Mouse (Mus musculus): Measurements from ENCODE around the gene Rac2. TPM values are rescaled to one million over a fixed set of nuclear protein-coding genes. Genes with fewer than 3 reads are reported as not detected.

The Rac2 gene
- polyA plus RNA-seq, 1 experiment = 136 TPM

GRCm38 (mm10) chr15:78571554-78572269, 871 bp downstream of the Rac2 start:
- peak overlapping the region; percentile 63 for H3K4me3 ChIP-seq (ENCODE audit: low read depth, low read length)
- H3K27ac ChIP-seq (ENCODE audit: insufficient read depth, low read depth, low read length) = peak overlapping the region; percentile 75
- no peak for TF ChIP-seq POLR2A (IDR thresholded peaks at IDR 0.05; ENCODE audit: low read depth, low read length)
- H3K36me3 ChIP-seq (ENCODE audit: control insufficient read depth, insufficient read depth, low read length) = no peaks in the 10 kb centered on the region
- H3K4me1 ChIP-seq (ENCODE audit: control insufficient read depth, insufficient read depth, insufficient read length, low read length) = 0 out of 2 replicates have a peak, but pooled peaks cover 6% of the 10 kb centered on the region
- 24% methylated on average over 16 of the region's 16 CpGs for WGBS
- H3K27me3 ChIP-seq (ENCODE audit: control insufficient read depth, insufficient read depth, low read length) = no peaks in the 10 kb centered on the region

- H3K4me3 ChIP-seq (ENCODE audit: low read depth, low read length) = no peak overlapping the region
- WGBS = 93% methylated on average over 5 of the region's 5 CpGs
- TF ChIP-seq CTCF (IDR thresholded peaks at IDR 0.05; ENCODE audit: extremely low read depth, insufficient read length, insufficient replicate concordance, low read depth, low read length) (no peak), POLR2A (IDR thresholded peaks at IDR 0.05; ENCODE audit: low read depth, low read length) (no peak)
- no peaks in the 10 kb centered on the region for H3K27me3 ChIP-seq (ENCODE audit: control insufficient read depth, insufficient read depth, low read length)
- peaks cover 6% of the 10 kb centered on the region; the same call in 1 of the 2 replicates for H3K4me1 ChIP-seq (ENCODE audit: control insufficient read depth, insufficient read depth, insufficient read length, low read length)
- no peaks in the 10 kb centered on the region for H3K36me3 ChIP-seq (ENCODE audit: control insufficient read depth, insufficient read depth, low read length)
- no peak overlapping the region for H3K27ac ChIP-seq (ENCODE audit: insufficient read depth, low read depth, low read length)
Measured at GRCm38 (mm10) chr15:78570170-78570569, 2.4 kb downstream of the Rac2 start.

GRCm38 (mm10) chr15:78567608-78568120, 4.9 kb downstream of the Rac2 start:
- peaks cover 5% of the 10 kb centered on the region for H3K4me1 ChIP-seq (ENCODE audit: control insufficient read depth, insufficient read depth, insufficient read length, low read length)
- H3K27me3 ChIP-seq (ENCODE audit: control insufficient read depth, insufficient read depth, low read length) = no peaks in the 10 kb centered on the region
- H3K36me3 ChIP-seq (ENCODE audit: control insufficient read depth, insufficient read depth, low read length) = no peaks in the 10 kb centered on the region
- no peak overlapping the region for H3K27ac ChIP-seq (ENCODE audit: insufficient read depth, low read depth, low read length)
- WGBS = 68% methylated on average over 9 of the region's 9 CpGs
- TF ChIP-seq CTCF (IDR thresholded peaks at IDR 0.05; ENCODE audit: extremely low read depth, insufficient read length, insufficient replicate concordance, low read depth, low read length) (no peak), POLR2A (IDR thresholded peaks at IDR 0.05; ENCODE audit: low read depth, low read length) (no peak)
- H3K4me3 ChIP-seq (ENCODE audit: low read depth, low read length) = no peak overlapping the region

GRCm38 (mm10) chr15:78564764-78565435, 7.7 kb downstream of the Rac2 start:
- WGBS = 68% methylated on average over 11 of the region's 11 CpGs
- no peak overlapping the region for H3K27ac ChIP-seq (ENCODE audit: insufficient read depth, low read depth, low read length)
- no peak for TF ChIP-seq POLR2A (IDR thresholded peaks at IDR 0.05; ENCODE audit: low read depth, low read length)
- no peak for TF ChIP-seq CTCF (IDR thresholded peaks at IDR 0.05; ENCODE audit: extremely low read depth, insufficient read length, insufficient replicate concordance, low read depth, low read length)
- no peak overlapping the region for H3K4me3 ChIP-seq (ENCODE audit: low read depth, low read length)
- no peaks in the 10 kb centered on the region for H3K36me3 ChIP-seq (ENCODE audit: control insufficient read depth, insufficient read depth, low read length)
- no peaks in the 10 kb centered on the region for H3K27me3 ChIP-seq (ENCODE audit: control insufficient read depth, insufficient read depth, low read length)
- no peaks in the 10 kb centered on the region; the same call in none of the 2 replicates for H3K4me1 ChIP-seq (ENCODE audit: control insufficient read depth, insufficient read depth, insufficient read length, low read length)

DNA sequence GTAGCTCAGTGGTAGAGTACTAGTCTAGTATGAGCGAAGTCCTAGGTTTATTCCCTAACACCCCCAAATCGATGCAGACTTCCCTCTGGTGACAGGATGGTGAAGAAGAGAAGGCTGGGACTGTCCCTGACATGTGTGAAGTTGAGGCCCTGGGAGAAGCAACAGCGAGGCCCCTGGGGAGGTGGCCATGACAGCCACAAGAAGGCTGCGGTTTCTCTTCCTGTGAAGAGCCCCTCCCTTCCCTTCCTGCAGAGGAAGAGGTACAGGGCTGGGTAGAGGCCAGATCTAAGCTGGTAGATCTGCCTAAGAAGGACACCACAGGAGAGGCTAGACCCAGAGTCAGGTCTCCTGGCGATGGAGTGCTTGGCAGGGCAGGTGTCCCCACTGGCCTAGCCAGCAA, 8.6 kb downstream of the Rac2 start:
- Histone ChIP-seq H3K36me3 (ENCODE audit: control insufficient read depth, insufficient read depth, low read length) (no peaks in the 10 kb centered on the region), H3K27ac (ENCODE audit: insufficient read depth, low read depth, low read length) (peak overlapping the region; percentile 23; the same call in 1 of the 2 replicates), H3K27me3 (ENCODE audit: control insufficient read depth, insufficient read depth, low read length) (no peaks in the 10 kb centered on the region), H3K4me1 (ENCODE audit: control insufficient read depth, insufficient read depth, insufficient read length, low read length) (no peaks in the 10 kb centered on the region; the same call in none of the 2 replicates), H3K4me3 (ENCODE audit: low read depth, low read length) (no peak overlapping the region)
- WGBS = 60% methylated on average over 5 of the region's 5 CpGs
- TF ChIP-seq CTCF (IDR thresholded peaks at IDR 0.05; ENCODE audit: extremely low read depth, insufficient read length, insufficient replicate concordance, low read depth, low read length) (no peak), POLR2A (IDR thresholded peaks at IDR 0.05; ENCODE audit: low read depth, low read length) (no peak)

DNA sequence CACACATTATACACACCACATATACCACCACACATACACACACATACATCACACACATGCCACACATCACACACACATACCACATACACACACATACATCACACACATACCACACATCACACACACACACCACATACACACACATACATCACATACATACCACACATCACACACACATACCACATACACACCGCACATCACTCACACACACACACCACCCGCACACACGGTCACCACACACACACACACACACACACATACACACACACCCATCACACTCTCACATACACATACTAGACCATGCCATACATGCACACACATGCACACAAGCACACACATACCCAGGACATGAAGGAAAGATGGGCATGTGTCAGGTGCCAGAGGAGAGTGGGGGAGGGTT, 9.2 kb downstream of the Rac2 start:
- no peaks in the 10 kb centered on the region for H3K36me3 ChIP-seq (ENCODE audit: control insufficient read depth, insufficient read depth, low read length)
- H3K4me3 ChIP-seq (ENCODE audit: low read depth, low read length) = no peak overlapping the region
- H3K27ac ChIP-seq (ENCODE audit: insufficient read depth, low read depth, low read length) = no peak overlapping the region
- TF ChIP-seq CTCF (IDR thresholded peaks at IDR 0.05; ENCODE audit: extremely low read depth, insufficient read length, insufficient replicate concordance, low read depth, low read length) (no peak), POLR2A (IDR thresholded peaks at IDR 0.05; ENCODE audit: low read depth, low read length) (no peak)
- H3K4me1 ChIP-seq (ENCODE audit: control insufficient read depth, insufficient read depth, insufficient read length, low read length) = no peaks in the 10 kb centered on the region; the same call in none of the 2 replicates
- WGBS = 96% methylated on average over 3 of the region's 3 CpGs
- no peaks in the 10 kb centered on the region for H3K27me3 ChIP-seq (ENCODE audit: control insufficient read depth, insufficient read depth, low read length)
